Mouse (Mus musculus) layer of hippocampus, adult 8-10 months (tissue): ENCODE data around the gene 2010109A12Rik. TPM values are rescaled to one million over a fixed set of nuclear protein-coding genes. Genes with fewer than 3 reads are reported as not detected.

ENCODE experiments used
- DNase-seq, 2 experiments: peaks; one replicate each; pipeline ENCODE4 v3.0.0; 2022; ENCODE audit warnings: low spot score in 2 of 2
- total RNA-seq, 4 experiments: library from RNA; stranded (reverse); gene quantifications; 2 replicates each; pipeline ENCODE4 v1.2.4; 2022

Gene 2010109A12Rik
- 1 to 10 TPM; 1.1 to 1.3 (median 1.1) TPM for total RNA-seq

DNA sequence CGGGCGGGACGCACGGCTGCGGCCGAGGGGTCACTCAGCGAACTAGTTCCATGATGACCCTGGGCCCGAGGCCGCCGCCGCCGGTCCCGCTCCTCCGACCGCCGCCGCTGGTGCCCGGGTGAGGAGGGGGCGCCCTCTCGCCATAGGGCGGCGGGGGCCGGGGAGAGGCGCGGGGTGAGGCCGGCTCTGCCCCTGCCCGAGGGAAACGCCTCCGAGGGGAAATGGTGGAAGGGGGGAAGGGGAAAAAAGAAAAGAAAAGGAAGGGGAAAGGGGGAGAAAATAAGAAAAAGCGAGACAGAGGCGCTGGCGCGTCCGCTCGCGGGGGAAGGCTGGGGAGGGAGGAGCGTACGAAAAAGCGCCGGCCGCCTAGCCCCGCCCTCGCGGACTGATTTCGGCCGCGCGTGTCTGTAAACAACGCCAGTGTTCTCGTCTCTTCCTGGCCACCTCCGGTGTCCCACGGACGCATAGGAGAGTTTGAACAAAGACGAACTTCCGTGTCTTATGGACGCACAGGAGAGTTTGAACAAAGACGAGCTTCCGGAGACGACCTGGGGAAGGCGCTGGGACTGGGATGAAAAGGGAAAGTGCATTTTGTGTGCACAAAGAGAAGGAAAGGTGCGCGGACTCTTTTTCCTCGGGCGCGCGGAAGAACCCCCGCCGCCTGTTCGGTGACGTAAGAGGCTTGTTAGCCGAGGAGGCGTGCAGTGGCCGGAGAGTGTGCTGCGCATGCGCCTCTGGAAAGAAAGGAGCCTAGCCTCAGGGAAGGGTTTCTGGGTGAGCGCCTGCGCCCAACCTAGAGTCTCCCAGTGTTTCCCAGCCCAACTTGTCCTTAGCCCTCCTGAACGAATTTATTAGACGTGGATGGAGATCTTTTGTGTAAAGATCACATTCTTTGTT lies at the start of gene 2010109A12Rik, which contains the start of gene Ccni:
TSS of gene 2010109A12Rik (plus strand) at position 410 of the 897 bp plus-strand sequence.
TSS of gene Ccni (minus strand) at position 387 of the 897 bp plus-strand sequence.
- DNase-seq: peak; percentile 92 to 95

DNA sequence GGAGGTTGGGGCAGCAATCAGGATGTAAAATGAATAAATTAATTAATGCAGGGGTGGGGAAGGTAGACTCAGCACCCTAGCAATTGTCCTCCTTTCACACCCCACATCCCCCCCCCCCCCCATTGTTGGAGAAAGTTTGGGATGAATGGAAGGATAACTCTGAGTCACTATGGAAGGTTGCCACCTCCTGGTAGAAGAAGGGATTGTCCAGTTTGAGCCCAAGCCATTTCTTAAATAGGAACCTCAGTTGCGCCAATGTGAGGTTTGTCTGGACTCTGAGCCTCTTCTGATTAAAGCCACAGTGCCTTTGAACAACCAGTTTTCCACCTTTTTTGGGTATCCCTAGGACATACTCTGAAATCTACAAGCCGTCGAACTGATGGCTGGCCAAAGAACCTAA lies 42.8 kb upstream of the 2010109A12Rik start:
- DNase-seq: peak in 1 of 2 experiments; percentile 56

GRCm38 (mm10) chr5:93167919-93168516 lies 38.3 kb upstream of the 2010109A12Rik start:
- no peak for DNase-seq

- no peak for DNase-seq
Observed at GRCm38 (mm10) chr5:93168654-93169053, 37.7 kb upstream of the 2010109A12Rik start.

GRCm38 (mm10) chr5:93171420-93171819 lies 34.9 kb upstream of the 2010109A12Rik start:
- DNase-seq: no peak

DNA sequence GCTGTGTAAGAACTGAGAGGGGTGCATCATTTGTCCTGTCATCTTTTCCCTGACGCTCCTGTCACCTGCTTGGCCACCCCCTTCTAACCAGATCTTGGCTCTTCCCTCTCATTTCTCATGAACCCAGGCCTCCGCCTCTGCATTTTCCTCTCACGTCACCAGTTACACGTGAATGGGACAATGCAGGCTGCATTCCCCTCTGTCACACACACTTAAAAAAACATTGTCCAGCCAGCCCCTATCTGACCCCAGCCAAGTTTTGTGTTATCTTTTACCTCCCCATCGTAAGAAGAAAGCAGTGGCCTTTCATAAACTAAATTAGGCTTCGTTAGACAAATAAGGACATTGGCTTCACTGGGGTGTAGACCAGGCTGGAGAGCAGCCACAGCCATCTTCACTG lies 33.8 kb upstream of the 2010109A12Rik start:
- no peak for DNase-seq

- DNase-seq: no peak
Observed at GRCm38 (mm10) chr5:93174675-93175074, 31.6 kb upstream of the 2010109A12Rik start.

DNA sequence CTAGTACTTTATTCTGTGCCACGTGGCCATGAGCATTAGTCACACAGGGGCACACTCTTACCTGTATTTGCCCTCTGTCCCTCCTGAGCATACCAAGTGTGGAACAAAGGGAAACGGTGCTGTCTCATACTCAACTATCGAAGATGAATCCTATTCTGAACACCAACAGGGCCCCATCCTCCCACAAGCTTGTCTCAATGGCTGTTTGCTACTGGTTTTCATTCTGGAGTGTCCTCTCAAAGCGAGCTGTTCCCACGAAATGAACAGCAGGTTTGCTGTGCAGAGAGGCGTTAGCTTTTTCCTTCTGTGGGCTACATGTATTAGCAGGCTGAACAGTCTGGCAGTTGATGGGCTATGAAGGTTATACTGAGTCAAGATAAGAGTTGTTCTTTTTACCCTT lies 27.7 kb upstream of the 2010109A12Rik start:
- DNase-seq: peak; percentile 47 to 48

DNA sequence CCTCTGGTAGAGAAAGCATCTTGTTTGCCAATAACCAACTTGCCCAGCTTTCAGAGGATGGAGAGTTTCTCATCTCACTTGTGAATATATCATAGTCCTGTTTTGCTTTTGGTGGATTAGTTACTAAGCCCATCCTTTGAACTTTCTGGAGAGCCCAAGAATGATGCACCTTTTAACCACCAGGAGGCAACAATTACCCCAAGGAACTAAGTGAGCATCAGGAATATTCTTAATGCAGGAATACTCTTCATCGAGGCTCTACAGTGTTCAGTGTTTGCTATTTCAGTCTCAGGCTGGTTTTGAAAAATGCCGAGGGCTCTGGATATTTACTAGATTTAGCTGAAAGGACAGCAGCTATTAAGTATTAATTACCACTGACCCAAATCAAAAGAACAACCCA lies 26.1 kb upstream of the 2010109A12Rik start:
- no peak for DNase-seq

- DNase-seq: no peak
Observed at GRCm38 (mm10) chr5:93183311-93183710, 23.0 kb upstream of the 2010109A12Rik start.

DNA sequence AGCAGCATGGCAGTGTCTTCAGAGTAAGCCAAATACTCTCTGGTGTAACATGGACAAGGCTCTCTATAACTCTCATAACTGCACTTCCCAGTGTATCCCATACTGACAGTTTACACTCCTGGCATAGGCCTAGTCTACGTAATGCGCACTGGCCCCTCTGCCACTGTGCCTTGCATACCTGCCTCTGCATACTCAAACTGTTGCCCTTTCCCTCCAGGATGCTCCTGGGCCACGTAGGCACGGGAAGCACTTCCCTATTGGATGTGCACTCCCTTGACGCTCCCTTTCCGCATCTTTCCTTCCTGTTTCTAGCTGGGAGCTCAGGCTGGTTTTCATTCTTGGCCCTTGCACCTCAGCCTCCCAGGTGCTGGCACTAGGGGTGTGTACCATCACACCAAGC lies 21.8 kb upstream of the 2010109A12Rik start:
- no peak for DNase-seq

- no peak for DNase-seq
Observed at GRCm38 (mm10) chr5:93189607-93190006, 16.7 kb upstream of the 2010109A12Rik start.

GRCm38 (mm10) chr5:93190428-93190827 lies 15.9 kb upstream of the 2010109A12Rik start:
- DNase-seq: no peak

DNA sequence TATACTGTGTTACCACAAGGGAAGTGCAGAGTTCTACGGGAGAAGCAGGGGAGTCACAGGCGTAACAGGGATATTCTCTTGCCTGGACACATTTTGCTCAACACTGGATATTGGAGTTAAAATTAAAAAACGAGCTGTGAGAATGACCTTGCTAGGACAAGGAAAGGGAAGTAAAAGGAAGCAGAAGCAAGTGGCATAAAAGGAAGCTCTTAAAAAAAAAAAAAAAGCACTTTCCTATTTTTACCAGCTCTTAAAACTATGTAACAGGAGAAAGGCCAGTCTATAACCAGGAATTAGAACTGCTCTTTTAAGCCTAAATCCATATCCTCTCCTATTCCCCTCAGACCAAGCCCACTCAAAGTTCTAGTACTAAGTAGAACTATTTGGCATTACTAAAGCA lies 8.1 kb upstream of the 2010109A12Rik start:
- DNase-seq: no peak

DNA sequence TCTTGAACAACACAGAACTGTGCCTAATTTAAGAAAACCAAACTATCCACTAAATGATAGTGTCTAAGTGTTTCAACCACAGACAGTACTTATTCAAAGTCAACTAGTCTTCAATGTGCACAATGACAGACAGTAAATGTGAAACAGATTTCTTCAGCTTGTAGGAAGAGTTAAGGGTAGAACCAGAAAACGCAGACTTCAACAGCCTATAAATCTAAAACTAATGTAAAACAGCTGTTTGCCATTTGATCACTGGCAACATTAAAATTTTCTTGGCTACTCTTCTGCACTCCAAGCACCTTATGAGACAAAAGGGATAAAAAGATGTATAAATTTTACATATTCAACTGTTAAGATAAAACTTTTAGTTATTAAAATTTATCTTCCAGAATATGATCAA lies 5.1 kb upstream of the 2010109A12Rik start:
- DNase-seq: no peak

GRCm38 (mm10) chr5:93205371-93206108 lies 778 bp upstream of the 2010109A12Rik start:
- DNase-seq: peak; percentile 32 to 33

GRCm38 (mm10) chr5:93207006-93207348 lies 659 bp downstream of the 2010109A12Rik start:
- peak; percentile 39 to 52 for DNase-seq

DNA sequence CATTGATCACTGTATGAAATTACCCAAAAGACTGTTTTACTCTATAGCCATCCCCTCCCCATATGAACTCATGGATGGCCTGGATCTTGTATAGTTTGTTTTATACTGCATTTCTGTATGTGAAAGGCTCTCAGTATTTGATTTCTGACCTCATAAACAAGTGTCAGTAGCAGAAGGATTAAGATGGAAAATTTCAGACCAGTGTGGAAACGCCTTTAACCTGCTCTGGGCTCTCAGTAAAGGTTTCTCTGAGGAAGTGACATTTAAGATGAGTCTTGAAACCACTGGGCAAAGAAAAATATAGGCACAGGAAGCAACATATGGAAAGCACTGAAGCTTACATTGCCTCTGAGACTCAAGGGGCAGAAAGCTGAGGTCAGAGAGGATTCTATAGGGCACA lies 1.2 kb downstream of the 2010109A12Rik start:
- no peak for DNase-seq

GRCm38 (mm10) chr5:93218375-93218774 lies 12.1 kb downstream of the 2010109A12Rik start:
- no peak for DNase-seq

GRCm38 (mm10) chr5:93221661-93222060 lies 15.3 kb downstream of the 2010109A12Rik start:
- no peak for DNase-seq

DNA sequence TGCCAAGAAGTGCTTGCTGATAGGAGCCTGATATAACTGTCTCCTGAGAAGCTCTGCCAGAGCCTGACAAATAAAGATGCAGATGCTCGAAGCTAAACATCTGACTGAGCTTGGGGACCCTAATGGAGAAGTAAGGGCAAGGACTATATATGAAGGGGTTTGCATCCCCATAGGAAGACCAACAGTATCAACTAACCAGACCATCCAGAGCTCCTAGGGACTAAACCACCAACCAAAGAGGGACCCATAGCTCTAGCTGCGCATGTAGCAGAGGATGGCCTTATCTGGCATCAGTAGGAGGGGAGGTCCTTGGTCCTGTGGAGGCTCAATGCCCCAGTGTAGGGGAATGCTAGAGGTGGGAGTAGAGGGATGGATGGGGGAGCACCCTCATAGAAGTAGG lies 18.2 kb downstream of the 2010109A12Rik start:
- DNase-seq: no peak

DNA sequence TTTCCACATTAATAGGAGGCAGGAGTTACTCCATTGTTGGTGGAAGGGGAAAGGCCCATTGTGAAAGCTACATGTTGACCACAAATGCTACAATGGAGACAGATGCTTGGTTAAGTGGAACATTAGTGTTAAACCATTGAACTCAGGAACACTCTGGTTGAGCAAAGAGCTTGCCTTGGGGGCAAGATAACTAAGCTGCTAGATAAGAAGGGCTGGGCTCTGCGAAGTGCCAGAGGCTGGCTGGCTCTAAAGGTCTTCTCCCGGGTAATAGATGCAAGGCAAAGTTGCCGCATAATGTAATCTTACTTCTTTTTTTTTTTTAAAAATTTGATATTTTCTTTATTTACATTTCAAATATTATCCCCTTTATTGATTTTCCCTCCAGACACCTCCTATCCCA lies 20.8 kb downstream of the 2010109A12Rik start:
- no peak for DNase-seq
